Mouse (Mus musculus) small intestine, adult 2 months (tissue): ENCODE data around the gene Tns4.

ENCODE experiments used
- CTCF ChIP-seq: fragments of 200-500 bp; IDR thresholded peaks from 2 replicates; pipeline ENCODE4 v1.5.1; 2012; ENCODE audit warnings: low read depth, mild to moderate bottlenecking, control low read depth, inconsistent platforms, low read length, moderate library complexity, mixed read lengths; ENCODE audit not compliant: insufficient replicate concordance, insufficient read length; ENCODE audit errors: extremely low read depth
- POLR2A ChIP-seq: fragments of 200-500 bp; IDR thresholded peaks from 2 replicates; pipeline ENCODE4 v1.6.1; 2012; ENCODE audit warnings: low read depth, mild to moderate bottlenecking, control low read depth, inconsistent platforms, low read length, moderate library complexity

- no peak for TF ChIP-seq CTCF
- no peak for TF ChIP-seq POLR2A
These were observed 10.4 kb upstream of the Tns4 start for GRCm38 (mm10) chr11:99099516-99099915.
